Mouse (Mus musculus): Measurements from ENCODE around the gene Il23a. TPM values are rescaled to one million over a fixed set of nuclear protein-coding genes. Genes with fewer than 3 reads are reported as not detected.

Il23a gene
- polyA plus RNA-seq (2016; fragmentation: Nextera tagmentation; extraction: Ambion mirVana): not detected in 2 replicates

- Histone ChIP-seq H3K27me3 (no peaks in the 10 kb centered on the region), H3K4me3 (no peak within 1 kb of the TSS), H3K27ac (no peak within 1 kb of the TSS), H3K36me3 (no peaks in the 10 kb centered on the region), H3K9ac (no peak within 1 kb of the TSS), H3K9me3 (no peaks in the 10 kb centered on the region), H3K4me2 (replicated peaks) (no peak within 1 kb of the TSS), H3K4me1 (peaks cover 4% of the 10 kb centered on the region)
- 79% methylated on average over 11 of the region's 11 CpGs for WGBS
- no peak for ATAC-seq (ENCODE audit: insufficient number of reproducible peaks, insufficient read depth, low FRiP score, low TSS enrichment)
Measured at GRCm38 (mm10) chr10:128298702-128299171, at the start of gene Il23a. TSS of gene Il23a (minus strand) at chr10:128298752.

- 91% methylated on average over 8 of the region's 8 CpGs for WGBS
- Histone ChIP-seq H3K27me3 (no peaks in the 10 kb centered on the region), H3K27ac (no peak overlapping the region), H3K9ac (no peak overlapping the region), H3K4me3 (no peak overlapping the region), H3K9me3 (no peaks in the 10 kb centered on the region), H3K4me1 (peaks cover 6% of the 10 kb centered on the region; the same call in 1 of the 2 replicates), H3K4me2 (replicated peaks) (no peak overlapping the region), H3K36me3 (peaks cover 30% of the 10 kb centered on the region)
- ATAC-seq (ENCODE audit: insufficient number of reproducible peaks, insufficient read depth, low FRiP score, low TSS enrichment): no peak
Measured at GRCm38 (mm10) chr10:128347541-128347940, 49.0 kb upstream of the Il23a start.

- no peak overlapping the region for H3K9ac ChIP-seq
- 0 out of 2 replicates have a peak overlapping the region, but pooled peaks have one; percentile 42 for H3K27ac ChIP-seq
- ATAC-seq (ENCODE audit: insufficient number of reproducible peaks, insufficient read depth, low FRiP score, low TSS enrichment): 0 out of 2 replicates have a peak, but pooled peaks have one; percentile 28
Measured at GRCm38 (mm10) chr10:128344568-128345275, 46.2 kb upstream of the Il23a start.

GRCm38 (mm10) chr10:128343436-128343835 is 44.9 kb upstream of the Il23a start:
- Histone ChIP-seq H3K27ac (no peak overlapping the region), H3K4me2 (replicated peaks) (no peak overlapping the region), H3K27me3 (no peaks in the 10 kb centered on the region), H3K4me3 (no peak overlapping the region), H3K9ac (no peak overlapping the region), H3K4me1 (peaks cover 20% of the 10 kb centered on the region), H3K36me3 (0 out of 2 replicates have a peak, but pooled peaks cover 7% of the 10 kb centered on the region), H3K9me3 (no peaks in the 10 kb centered on the region)
- ATAC-seq (ENCODE audit: insufficient number of reproducible peaks, insufficient read depth, low FRiP score, low TSS enrichment): no peak
- WGBS: 89% methylated on average over 1 of the region's 1 CpGs

More at GRCm38 (mm10) chr10:128344568-128345275, 46.2 kb upstream of the Il23a start:
- Histone ChIP-seq H3K27me3 (no peaks in the 10 kb centered on the region), H3K4me2 (replicated peaks) (no peak overlapping the region), H3K36me3 (0 out of 2 replicates have a peak, but pooled peaks cover 8% of the 10 kb centered on the region), H3K4me1 (peaks cover 9% of the 10 kb centered on the region; the same call in 1 of the 2 replicates), H3K4me3 (no peak overlapping the region), H3K9me3 (no peaks in the 10 kb centered on the region)
- WGBS: 62% methylated on average over 7 of the region's 7 CpGs

- ATAC-seq (ENCODE audit: insufficient number of reproducible peaks, insufficient read depth, low FRiP score, low TSS enrichment): no peak
- no peak overlapping the region for H3K4me2 ChIP-seq (replicated peaks)
- no peak overlapping the region for H3K9ac ChIP-seq
- H3K4me3 ChIP-seq: no peak overlapping the region
- H3K27me3 ChIP-seq: no peaks in the 10 kb centered on the region
- no peak overlapping the region for H3K27ac ChIP-seq
- H3K4me1 ChIP-seq: peaks cover 28% of the 10 kb centered on the region
- 82% methylated on average over 2 of the region's 2 CpGs for WGBS
- H3K9me3 ChIP-seq: no peaks in the 10 kb centered on the region
- 0 out of 2 replicates have a peak, but pooled peaks cover 7% of the 10 kb centered on the region for H3K36me3 ChIP-seq
Measured at GRCm38 (mm10) chr10:128340257-128340656, 41.7 kb upstream of the Il23a start.

GRCm38 (mm10) chr10:128338948-128339347 is 40.4 kb upstream of the Il23a start:
- no peak for ATAC-seq (ENCODE audit: insufficient number of reproducible peaks, insufficient read depth, low FRiP score, low TSS enrichment)
- H3K9ac ChIP-seq: peak overlapping the region; percentile 82; the same call in 1 of the 2 replicates

GRCm38 (mm10) chr10:128338415-128338814 is 39.9 kb upstream of the Il23a start:
- H3K4me3 ChIP-seq: peak overlapping the region; percentile 75
- peak overlapping the region; percentile 82 for H3K9ac ChIP-seq
- H3K4me2 ChIP-seq (replicated peaks): peak overlapping the region; percentile 80
- ATAC-seq (ENCODE audit: insufficient number of reproducible peaks, insufficient read depth, low FRiP score, low TSS enrichment): no peak
- WGBS: 27% methylated on average over 5 of the region's 5 CpGs
- 0 out of 2 replicates have a peak, but pooled peaks cover 7% of the 10 kb centered on the region for H3K36me3 ChIP-seq
- H3K9me3 ChIP-seq: no peaks in the 10 kb centered on the region
- H3K27ac ChIP-seq: peak overlapping the region; percentile 94
- H3K27me3 ChIP-seq: no peaks in the 10 kb centered on the region
- H3K4me1 ChIP-seq: peaks cover 22% of the 10 kb centered on the region

More at GRCm38 (mm10) chr10:128338948-128339347, 40.4 kb upstream of the Il23a start:
- peaks cover 22% of the 10 kb centered on the region for H3K4me1 ChIP-seq
- no peaks in the 10 kb centered on the region for H3K27me3 ChIP-seq
- H3K4me2 ChIP-seq (replicated peaks): peak overlapping the region; percentile 80
- no peaks in the 10 kb centered on the region for H3K9me3 ChIP-seq
- 0 out of 2 replicates have a peak, but pooled peaks cover 7% of the 10 kb centered on the region for H3K36me3 ChIP-seq
- peak overlapping the region; percentile 75 for H3K4me3 ChIP-seq
- no peak overlapping the region for H3K27ac ChIP-seq
- WGBS: 70% methylated on average over 2 of the region's 2 CpGs

GRCm38 (mm10) chr10:128337306-128338181 is 39.0 kb upstream of the Il23a start, which contains the start of gene Cs:
TSS of gene Cs (plus strand) at chr10:128337734.
- H3K4me1 ChIP-seq: peaks cover 22% of the 10 kb centered on the region
- ATAC-seq (ENCODE audit: insufficient number of reproducible peaks, insufficient read depth, low FRiP score, low TSS enrichment): peak; percentile 97
- WGBS: 1% methylated on average over 60 of the region's 61 CpGs
- H3K9ac ChIP-seq: peak within 1 kb of the TSS; percentile 82
- peak within 1 kb of the TSS; percentile 80 for H3K4me2 ChIP-seq (replicated peaks)
- no peaks in the 10 kb centered on the region for H3K27me3 ChIP-seq
- H3K9me3 ChIP-seq: no peaks in the 10 kb centered on the region
- H3K27ac ChIP-seq: peak within 1 kb of the TSS; percentile 94
- H3K4me3 ChIP-seq: peak within 1 kb of the TSS; percentile 75
- 0 out of 2 replicates have a peak, but pooled peaks cover 7% of the 10 kb centered on the region for H3K36me3 ChIP-seq

- ATAC-seq (ENCODE audit: insufficient number of reproducible peaks, insufficient read depth, low FRiP score, low TSS enrichment): no peak
- Histone ChIP-seq H3K4me2 (replicated peaks) (peak overlapping the region; percentile 80), H3K9me3 (no peaks in the 10 kb centered on the region), H3K4me1 (peaks cover 22% of the 10 kb centered on the region), H3K36me3 (0 out of 2 replicates have a peak, but pooled peaks cover 7% of the 10 kb centered on the region), H3K9ac (no peak overlapping the region), H3K27me3 (no peaks in the 10 kb centered on the region), H3K27ac (no peak overlapping the region), H3K4me3 (peak overlapping the region; percentile 75; the same call in 1 of the 2 replicates)
- WGBS: 78% methylated on average over 3 of the region's 3 CpGs
Measured at GRCm38 (mm10) chr10:128336597-128336996, 38.0 kb upstream of the Il23a start.

- ATAC-seq (ENCODE audit: insufficient number of reproducible peaks, insufficient read depth, low FRiP score, low TSS enrichment): no peak
- WGBS: 86% methylated on average over 3 of the region's 3 CpGs
- H3K4me3 ChIP-seq: no peak overlapping the region
- no peak overlapping the region for H3K9ac ChIP-seq
- H3K27ac ChIP-seq: no peak overlapping the region
- H3K27me3 ChIP-seq: no peaks in the 10 kb centered on the region
- H3K36me3 ChIP-seq: 0 out of 2 replicates have a peak, but pooled peaks cover 7% of the 10 kb centered on the region
- H3K4me1 ChIP-seq: peaks cover 22% of the 10 kb centered on the region
- H3K9me3 ChIP-seq: no peaks in the 10 kb centered on the region
- no peak overlapping the region for H3K4me2 ChIP-seq (replicated peaks)
Measured at GRCm38 (mm10) chr10:128336195-128336594, 37.6 kb upstream of the Il23a start.

GRCm38 (mm10) chr10:128335582-128335981 is 37.0 kb upstream of the Il23a start:
- peaks cover 22% of the 10 kb centered on the region for H3K4me1 ChIP-seq
- no peaks in the 10 kb centered on the region for H3K27me3 ChIP-seq
- ATAC-seq (ENCODE audit: insufficient number of reproducible peaks, insufficient read depth, low FRiP score, low TSS enrichment): no peak
- H3K36me3 ChIP-seq: 0 out of 2 replicates have a peak, but pooled peaks cover 7% of the 10 kb centered on the region
- no peak overlapping the region for H3K4me3 ChIP-seq
- no peak overlapping the region for H3K9ac ChIP-seq
- 4% methylated on average over 4 of the region's 4 CpGs for WGBS
- no peak overlapping the region for H3K4me2 ChIP-seq (replicated peaks)
- H3K27ac ChIP-seq: no peak overlapping the region
- H3K9me3 ChIP-seq: no peaks in the 10 kb centered on the region

All from embryonic facial prominence, embryonic 12.5 days (tissue).